Mouse (Mus musculus): Measurements from ENCODE around the gene Abhd17c.

Gene Abhd17c

GRCm38 (mm10) chr7:84077257-84078013, 74.3 kb downstream of the Abhd17c start:
- DNase-seq (ENCODE audit: low spot score) = no peak

DNA sequence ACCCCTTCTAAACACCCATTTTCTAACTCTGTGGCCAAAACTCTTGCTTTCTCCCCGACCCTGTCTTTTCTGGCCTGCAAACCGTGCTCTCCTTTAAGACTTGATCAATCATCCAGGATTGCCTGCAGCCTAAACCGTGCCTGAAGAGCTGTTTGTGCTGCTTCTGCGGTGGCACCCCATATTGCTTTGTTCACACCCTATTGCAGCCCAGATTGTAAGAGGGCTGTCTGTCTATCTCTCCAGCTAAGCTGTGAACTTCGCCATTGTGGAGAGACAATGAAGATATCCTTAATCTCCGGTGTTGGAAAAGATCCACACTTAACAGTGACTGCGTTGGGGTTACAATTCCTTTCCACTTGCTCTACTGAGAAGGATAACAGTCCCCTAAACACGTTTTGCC, 77.4 kb downstream of the Abhd17c start:
- DNase-seq (ENCODE audit: low spot score) = no peak

DNA sequence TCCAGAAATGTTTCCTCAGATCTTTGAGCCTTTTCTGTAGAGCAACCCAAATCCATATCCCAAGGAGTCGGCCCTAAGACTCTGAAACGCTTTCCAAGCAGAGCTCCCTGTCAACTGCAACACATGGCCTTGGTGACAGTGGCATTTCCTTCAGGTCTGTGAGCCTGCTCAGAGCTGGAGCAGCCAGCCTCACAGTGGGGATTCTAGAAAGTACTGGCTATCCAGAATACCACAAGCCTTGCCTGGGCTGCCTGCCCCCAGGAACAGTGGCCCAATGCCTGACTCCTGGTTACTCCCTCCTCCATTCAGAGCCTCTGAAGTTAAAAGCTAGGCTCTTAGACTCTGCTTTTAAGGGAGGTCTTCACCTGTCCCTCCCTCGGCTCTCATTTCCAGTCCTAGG, 77.8 kb downstream of the Abhd17c start:
- no peak for DNase-seq (ENCODE audit: low spot score)

DNA sequence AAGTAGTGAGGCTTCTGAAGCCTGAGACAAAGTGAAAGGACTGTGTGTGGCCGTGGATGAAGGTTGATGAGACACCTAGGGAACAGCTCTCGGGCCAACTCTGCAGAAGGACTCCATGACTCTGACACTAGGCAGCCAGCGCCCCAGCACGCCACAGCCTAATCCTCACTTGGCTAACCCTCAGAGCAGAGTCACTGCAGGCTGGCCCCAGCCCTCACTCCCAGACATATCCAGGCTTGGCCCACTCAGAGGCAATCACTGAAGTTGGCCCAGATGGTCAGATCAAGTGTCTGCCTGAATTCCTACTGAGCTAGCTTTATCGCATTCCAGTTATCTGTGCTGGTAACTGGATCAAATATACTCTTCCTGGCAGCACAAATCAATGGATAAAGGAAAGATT, 82.8 kb downstream of the Abhd17c start:
- DNase-seq (ENCODE audit: low spot score) = no peak

DNA sequence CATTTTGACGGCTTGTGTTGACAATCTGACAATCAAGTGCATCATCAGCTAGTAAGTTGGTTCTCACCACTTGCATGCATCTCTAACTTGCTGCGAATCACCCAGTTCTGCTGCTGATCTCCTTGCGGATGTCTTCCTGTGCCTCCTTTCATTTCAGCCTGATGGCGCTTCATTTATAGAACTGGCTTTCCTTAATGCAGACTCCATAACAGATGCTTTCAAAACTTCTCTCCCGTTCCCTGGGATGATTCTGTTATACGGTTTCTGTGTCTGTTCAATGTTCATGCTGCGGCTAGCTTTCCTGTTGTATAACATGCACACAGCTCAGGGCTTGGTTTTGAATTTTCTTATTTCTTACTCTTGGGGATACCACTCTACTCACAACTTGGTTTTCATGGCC, 91.9 kb downstream of the Abhd17c start:
- no peak for DNase-seq (ENCODE audit: low spot score)

Data from embryo, embryonic 10.5 days (tissue).